Mouse (Mus musculus): Measurements from ENCODE around the gene Myf5.

The Myf5 gene

DNA sequence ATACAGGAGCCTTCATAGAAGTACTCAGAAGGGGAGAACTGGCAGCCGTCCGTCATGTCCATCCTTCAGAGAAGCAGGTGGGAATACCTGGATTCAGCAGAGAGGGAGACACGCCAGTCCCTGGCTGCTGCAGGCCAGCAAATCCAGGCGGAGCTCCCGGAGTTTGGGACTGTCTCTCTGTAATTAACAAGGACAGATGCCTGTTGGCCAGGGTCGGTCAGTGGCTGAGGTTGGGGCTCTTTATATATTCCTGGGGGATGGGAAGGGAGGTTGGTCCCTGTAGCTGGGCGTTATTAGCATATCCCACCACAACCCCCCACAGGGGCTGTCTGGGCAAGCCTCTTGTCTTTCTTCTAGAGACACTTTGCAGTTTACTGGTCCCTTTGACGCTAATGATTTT, at the start of gene Myf5:
Gene Myf5 (minus strand): TSS at position 265 of the 400 bp plus-strand sequence.
- no peak for DNase-seq

DNA sequence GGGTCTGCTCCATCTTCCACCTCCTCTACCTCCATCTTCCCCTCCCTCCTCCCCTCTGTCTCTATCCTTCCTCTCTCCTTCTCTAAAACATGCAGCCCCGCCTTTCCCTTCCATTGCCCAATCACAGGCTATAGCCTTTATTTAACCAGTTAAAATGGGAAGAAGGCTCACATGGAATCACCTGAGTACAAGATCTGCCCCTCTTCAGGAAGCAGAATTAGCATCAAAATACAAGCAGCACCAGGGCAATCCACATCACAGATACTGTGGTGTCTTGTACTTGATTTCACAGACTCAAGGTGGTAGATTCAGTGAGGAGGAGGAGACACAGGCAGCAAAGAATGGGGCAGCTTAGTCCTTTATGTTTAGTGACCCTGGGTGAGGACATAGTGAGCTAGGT, 42.8 kb upstream of the Myf5 start:
- no peak for DNase-seq

DNA sequence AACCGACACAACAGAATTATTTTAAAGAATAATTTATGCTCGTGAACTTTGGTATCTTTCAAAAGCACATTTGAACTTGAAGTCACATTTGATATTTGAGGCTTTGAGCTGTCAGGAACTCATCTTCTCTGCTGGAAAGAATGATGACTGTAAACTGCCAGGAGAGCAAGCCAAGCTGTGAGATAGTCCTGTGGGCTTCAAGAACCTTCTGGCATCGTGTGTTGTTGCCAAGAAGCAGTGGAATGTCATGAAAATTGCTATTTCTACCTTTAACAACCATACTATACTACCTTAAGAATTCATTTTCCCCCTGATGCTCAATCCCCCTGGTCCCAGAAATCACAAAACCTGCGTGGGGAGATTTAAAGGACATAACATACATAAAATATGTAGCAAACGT, 33.3 kb upstream of the Myf5 start:
- no peak for DNase-seq

DNA sequence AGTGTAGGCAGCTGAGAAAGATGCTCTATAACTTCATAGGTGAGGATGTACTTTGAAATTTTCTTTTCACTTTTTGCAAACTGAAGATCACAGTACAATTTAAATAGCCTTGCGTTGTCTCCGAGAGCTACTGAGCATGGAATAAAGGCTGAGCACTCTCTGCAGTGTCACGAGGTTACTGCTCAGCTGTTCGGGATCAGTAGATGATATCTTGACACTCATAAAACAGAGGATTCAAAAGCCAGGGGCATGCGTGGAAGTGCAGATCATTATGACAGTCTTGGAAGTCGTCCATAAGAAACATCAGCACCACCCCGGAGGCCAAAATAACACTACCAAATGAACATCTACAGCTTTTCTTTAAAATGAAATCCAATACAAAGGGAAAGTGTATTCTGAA, 30.7 kb upstream of the Myf5 start:
- DNase-seq = no peak

DNA sequence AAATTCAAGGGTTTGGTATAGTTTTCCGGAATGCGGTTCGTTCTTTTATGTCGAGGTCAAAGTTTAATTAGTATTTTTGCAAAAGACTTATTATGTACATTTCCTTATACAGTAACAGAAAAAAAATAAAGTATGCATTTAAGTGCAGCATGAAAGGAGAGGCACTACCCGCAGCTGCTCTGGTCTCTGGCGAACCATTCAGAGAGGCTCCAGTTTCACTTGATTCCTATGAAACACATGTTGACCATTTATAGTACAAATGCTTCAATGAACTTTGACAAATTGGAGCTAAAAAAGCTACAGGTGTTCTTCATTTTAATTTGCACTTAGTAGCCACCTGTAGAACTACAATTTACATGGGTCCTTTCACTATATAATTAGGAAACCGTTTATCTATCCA, 28.8 kb upstream of the Myf5 start:
- no peak for DNase-seq

DNA sequence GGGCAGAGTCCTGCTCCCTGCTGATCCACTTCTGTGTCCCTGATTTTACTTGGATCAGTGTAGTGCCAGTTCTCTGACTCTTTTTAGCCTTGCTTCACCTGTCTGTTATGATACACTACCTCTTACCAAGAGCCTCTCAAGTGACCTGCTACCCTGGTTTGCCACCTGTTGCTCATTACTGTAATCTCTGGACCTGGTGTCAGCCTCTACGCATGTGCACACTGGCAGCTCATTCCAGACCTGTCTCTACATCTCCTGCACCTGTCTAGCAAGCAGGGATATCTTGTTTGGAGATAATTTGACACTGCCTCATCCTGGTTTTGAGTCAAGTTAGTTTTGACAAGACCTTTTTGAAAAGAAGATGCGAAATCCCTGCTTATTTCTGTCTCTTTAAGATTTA, 20.5 kb upstream of the Myf5 start:
- no peak for DNase-seq

DNA sequence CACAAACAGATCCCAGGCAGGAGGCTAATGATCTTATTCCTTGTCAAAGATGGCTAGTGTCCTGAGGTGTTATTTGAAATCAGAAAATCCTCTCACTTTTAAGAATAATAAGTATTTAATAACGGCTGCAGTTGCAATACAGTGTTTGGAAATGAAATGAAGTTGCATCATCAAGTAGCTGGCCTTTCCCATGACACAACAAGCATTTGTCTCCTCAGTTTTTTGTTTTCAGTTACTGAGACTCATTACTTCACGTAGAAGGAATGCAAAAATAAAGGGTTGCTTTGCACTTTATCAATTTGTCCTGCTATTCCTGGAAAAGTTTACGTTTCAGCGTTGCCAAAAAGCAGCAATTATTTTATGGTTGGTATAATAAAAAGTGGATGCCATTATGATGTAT, 17.5 kb upstream of the Myf5 start:
- DNase-seq = no peak

DNA sequence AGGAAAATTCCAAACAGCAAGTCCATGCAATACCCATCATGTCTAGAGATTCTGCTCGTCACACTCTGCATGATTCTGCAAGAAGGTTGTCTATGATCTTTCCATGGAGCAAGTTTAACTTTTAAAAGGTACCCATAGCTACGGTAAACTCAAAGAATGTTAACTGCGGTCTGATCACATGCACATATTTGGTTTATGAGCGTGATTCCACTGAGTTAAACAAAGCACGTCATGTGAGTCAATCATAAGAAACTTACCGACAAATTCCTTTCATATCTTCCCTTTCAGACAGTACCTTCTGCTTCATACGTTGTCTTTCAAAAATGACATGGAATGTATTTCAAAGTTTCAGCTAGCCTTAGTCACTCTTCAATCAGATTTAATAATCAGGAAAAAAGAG, 16.3 kb upstream of the Myf5 start:
- no peak for DNase-seq

DNA sequence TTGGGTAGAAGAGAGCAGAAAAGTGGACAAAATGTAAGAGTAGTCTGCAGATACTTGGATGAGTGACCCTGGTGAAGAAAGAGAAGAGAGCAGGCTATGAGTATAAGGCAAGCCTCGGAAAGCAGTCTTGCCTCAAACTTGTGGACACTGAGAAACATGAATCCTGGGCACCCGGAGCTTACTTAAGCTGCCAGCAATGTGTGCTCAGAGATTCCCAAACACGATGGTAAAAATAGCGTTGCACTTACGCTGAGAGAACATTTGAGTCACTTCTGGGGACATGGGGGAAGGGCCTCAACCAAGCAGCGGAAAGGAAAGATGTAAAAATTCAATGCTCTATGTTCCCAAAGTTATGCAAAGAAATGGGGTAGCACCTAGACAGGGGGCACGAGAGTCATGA, 13.7 kb upstream of the Myf5 start:
- no peak for DNase-seq

DNA sequence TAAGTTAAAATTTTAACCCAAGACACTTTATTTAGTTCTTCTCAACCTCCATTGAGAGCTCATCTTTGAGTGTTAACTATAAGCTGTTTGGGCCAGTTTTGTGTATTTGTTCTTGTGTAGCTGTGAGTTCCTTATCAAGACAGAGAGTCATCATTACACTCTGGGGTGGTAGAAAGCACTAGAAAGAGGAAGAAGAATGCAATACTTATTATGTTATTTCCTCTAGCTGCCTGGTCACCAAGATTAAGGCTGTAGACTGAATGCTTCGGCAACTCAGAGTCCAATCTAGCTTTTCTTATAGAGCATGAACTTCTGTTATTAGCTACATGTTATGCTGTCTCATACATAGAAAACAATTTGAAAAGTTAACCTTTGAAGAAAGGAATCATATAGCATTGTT, 10.5 kb upstream of the Myf5 start:
- no peak for DNase-seq

DNA sequence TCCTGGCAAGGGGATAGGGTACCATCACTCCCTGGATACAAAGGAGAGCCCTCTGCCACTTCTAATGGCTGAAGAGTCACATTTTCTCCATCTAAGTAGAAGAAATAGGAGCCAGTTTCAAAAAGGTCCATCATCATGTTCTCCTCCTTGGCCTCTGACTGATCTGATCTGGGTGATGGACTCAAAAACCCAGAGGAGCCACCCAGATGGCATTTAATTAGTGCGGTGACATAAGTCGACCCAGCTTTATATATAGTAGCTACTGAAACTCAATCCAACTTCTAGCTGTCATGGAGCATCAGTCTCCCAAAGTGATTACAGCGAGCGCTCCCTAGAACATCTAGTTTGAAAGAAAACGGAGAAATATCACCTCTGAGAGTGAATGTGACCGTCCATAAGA, 8.6 kb upstream of the Myf5 start, which contains the start of gene Myf6:
Gene Myf6 (minus strand): TSS at position 170 of the 400 bp plus-strand sequence.
- no peak for DNase-seq

DNA sequence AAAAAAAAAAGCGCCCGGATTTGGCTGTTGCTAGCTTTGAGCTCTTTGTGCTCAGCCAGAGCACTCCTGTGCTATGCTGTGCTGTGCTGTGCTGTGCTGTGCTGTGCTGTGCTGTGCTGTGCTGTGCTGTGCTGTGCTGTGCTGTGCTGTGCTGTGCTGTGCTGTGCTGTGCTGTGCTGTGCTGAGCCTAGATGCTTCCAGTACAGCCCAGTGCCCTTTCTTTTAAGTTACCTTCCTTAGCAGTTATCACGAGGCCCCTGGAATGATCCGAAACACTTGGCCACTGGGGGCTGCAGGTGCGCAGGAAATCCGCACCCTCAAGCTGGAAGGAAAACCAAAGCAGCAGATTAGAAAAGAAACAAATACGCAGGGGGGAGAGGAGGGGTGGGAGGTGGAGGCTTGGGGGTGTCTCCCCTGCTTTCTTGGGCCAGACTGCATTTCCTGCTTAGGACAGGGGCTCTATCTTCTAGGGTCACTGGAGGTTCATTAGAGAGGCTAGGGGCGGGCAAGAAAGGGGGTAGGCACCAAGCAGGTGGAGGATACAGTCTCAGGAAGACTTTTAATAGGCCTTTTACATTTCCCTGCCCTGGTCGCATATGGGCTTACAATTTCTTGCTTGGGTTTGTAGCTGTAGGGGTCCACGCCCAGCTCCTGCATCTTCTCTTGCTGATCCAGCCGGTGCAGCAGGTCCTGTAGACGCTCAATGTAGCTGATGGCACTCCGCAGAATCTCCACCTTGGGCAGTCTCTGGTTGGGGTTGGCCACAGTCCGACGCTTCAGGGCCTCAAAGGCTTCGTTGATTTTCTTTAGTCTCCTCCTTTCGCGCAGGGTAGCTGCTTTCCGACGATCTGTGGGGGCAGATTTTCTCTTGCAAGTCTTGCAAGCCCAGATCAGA, 7.9 kb upstream of the Myf5 start:
- no peak for DNase-seq

DNA sequence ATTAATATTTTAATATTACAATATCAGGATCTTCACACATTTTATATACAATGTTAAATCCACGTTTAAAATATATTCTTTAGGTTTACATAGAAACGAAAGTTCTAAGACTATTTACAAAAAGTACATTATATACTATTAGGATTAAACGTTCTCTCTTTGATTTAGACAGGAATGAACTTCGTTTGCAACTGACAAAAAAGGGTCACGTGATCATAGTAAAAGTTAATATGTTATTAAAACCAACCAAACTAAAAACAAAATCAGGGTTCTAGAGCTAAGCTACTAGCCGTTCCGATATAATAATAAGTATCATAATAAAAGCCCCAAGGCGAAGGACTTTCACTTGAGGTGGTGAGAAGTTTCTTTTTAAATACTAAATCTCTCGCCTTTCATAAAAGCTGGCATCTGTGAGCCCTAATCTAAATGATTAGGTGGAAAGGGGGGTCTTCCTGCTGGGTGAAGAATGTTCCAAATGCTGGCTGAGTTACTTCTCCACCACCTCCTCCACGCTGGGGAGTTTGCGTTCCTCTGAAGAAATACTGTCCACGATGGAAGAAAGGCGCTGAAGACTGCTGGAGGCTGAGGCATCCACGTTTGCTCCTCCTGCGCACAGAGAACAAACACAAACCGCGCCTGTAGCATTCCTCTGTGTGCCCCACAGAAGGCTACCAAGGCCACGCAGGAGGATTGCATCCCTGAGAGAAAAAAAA, 7.1 kb upstream of the Myf5 start:
- DNase-seq = no peak

DNA sequence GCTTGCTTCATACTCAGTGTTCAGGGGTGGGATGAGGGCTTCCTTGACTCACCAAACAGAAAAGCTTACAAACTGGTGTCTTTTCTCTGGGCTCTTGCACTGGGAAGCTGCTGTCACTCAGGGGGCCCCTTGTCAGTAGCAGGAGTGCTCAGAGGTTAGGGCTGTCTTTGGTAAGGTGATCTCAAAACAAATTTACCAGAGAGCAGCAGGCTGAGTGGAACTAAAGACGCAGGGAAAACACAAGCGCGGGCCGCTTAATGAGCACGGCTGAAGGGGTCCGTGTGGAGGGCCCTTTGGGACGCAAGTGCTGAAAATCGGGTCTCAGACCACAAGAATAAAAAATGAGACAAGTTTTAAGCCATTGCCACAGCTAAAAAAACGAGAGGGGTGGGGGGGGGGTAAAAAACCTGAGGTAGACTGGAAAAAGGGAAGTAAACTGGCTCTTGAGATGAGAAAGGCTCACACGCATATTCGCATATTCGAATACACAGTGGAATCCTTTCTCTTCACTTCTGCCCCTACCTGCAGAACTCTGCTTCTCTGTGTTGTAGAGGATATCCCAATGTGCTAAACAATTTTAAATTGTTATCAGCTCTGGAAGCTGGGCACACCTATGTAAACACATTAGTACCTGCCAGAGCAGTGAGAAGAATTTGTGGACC, 2.9 kb upstream of the Myf5 start:
- no peak for DNase-seq

DNA sequence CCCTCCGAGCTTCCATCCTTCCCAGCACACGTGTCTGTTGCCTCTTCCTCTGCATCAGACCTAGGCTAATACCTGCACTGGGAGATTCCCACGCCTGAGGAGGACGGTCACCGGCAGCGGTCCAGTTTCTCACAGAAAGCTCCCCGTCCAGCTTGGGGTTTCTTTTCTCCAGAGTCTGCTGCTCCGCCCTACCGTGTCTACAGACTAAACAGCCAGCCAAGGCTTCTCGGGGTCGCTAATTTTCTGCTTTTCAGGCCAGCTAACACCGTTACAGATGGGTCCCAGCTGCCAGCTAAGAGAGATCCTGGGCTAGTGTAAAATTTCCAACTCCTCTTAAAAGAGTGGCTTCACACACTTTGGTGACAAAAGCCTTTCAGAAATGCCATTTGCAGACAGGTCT, 836 bp upstream of the Myf5 start:
- DNase-seq = no peak

DNA sequence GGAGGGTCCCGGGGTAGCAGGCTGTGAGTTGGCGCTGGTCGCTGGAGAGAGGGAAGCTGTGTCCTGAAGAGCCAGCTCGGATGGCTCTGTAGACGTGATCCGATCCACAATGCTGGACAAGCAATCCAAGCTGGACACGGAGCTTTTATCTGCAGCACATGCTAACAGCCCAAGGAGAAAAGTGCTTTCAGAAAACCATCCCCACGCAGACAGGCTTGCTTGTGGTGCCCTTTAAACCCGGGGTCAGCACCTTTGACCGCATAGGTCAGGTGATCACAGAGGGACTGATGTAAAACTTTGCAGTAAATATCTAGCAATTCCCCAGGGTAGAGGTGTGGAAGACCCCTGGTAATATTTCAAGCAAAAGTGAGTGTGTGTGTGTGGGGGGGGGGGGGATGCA, 1.9 kb downstream of the Myf5 start:
- DNase-seq = no peak

DNA sequence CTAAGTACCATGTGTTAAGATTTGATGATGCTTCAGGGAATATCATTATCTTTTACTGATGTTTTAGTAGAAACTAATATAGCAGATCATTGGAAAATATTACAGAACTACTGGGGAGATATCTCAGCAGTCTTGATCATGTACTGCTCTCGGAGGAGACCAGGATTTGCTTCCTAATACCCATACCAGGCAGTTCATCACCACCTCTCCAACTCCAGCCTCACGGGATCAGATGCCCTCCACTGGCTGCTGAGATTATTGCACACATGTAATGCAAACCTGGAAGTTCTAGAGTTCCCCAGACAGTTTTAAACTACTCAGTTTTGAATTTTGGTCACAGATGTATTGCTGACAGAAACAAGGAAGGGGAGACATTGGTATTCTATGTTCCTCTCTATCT, 12.4 kb downstream of the Myf5 start:
- DNase-seq = no peak

DNA sequence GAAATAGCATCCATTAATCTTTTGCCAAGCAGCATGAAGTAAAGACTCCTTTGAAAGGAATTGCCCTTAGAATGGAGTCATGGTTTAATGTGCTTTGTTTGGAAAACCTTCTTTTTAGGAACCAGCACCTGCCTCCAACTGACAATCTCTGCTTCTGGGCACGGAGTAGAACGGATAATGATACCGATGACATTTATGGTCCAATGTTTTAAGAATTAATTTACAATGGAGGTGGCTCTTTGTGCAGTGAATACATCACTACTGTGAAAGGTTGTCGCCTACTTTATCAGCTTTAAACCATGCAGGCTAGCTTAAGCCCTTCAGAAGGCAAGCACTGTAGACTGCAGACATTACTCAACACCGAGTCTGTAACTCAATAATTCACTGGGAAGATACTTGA, 14.2 kb downstream of the Myf5 start:
- no peak for DNase-seq

DNA sequence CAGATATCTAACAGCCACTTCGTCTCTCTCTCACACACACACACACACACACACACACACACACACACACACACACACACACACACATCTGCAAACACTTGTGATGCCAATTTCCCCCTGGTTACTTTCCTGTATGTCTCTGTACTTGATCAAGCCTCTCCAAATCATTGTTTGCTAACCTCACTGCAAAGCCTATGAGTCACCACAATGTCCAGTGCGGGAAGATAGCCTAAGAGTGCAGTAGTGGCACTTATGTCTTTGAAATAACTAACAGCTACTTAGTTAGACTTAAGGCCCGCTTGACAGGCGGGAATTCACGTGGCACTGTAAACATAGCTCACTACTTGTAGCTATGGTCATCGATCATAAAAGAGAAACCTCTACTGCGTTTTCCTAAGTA, 18.1 kb downstream of the Myf5 start:
- DNase-seq = no peak

DNA sequence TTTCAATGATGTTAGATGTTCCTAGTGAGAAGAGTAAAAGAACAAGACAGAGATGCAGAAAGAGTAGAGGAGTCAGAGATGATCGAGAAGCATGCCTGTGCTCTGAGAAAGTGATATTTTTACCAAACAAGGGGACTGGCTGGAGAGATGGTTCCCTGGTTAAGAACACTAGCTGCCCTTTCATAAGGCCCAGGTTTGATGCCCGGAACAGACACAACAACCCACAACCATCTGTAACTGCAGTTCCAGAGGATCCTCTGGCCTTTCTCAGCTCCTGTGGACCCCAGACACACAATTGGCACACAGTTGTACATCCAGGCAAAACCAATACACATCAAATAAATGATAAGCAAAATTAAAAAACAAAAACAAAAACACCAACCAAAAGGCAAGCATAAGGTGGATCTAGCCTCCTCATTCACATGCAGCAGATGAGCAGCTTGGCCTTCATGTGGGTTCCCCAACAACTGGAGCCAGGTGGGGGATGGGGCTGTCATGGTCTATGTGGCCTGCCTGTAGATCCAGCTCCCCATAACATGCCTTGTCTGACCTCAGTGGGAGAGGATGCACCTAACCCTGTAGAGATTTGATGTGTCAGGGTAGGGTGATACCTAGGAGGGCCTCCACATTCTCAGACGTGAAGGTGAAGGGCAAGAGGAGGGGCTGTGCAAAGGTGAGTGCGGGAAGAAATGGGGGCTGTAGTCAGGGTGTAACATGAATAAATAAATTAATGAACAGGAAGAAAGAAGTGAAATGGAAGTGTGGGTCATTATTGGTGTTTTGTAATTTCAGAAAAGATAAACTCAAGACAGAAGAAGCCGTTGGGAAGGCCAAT, 36.2 kb downstream of the Myf5 start:
- no peak for DNase-seq

DNA sequence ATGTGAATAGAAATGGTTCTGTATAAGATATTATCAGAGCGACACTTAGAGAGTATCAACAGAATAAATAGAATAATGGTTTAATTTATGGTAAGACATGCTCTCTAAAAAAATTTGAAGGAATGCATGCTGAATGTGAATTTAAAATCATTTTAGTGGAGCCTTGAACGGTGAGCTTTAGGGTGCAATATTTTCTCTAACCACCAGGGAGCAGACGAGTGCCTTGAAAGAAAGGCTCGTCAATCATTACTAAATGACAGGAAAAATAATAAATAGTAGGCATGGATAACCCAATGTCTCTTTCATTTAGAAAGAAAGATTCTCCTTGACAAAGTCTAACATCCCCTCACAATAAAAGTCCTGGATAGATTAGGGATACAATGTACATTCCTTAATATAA, 43.2 kb downstream of the Myf5 start:
- no peak for DNase-seq

DNA sequence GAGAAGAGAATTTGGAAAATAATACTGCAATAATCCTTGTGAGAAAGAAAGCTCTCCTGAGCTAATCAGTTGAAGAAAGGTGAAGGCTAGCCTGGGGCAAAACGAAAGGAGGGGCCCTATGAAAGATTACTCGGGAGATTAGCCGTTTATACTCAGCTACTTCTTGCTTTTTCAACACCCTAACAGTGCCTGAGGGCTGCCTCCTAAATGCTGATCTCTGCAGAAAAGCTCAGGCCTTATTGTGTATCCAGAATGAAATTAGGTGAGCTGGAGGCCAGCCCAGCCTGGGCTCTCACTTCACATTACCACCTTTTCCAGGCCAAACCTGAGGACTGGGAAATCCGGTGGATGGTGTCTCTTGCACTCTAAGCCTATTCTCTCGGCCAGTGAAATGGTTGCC, 49.0 kb downstream of the Myf5 start:
- DNase-seq = no peak

All from cerebellum, adult 11-12 months (tissue).